Mouse (Mus musculus): ENCODE results near the gene D130052B06Rik.

D130052B06Rik gene

DNA sequence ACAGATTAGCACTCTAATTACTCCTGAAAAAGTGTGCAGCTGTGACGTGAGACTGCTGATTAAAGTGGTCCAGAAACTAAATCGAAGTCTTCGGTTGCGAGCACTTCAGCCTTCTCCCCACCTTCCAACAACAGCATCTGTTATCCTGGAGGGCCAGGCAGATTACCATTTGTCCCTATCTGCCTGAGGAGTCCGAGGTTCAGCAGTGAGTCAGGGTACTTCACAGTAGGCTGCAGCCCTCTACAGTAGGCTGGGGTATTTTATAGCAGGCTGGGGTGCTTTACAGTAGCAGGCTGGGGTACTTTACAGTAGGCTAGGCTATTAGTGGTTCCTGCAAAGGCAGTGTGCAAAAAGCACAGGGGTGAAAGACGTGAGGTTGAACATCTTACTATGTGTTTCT lies 69.3 kb downstream of the D130052B06Rik start:
- no peak for DNase-seq

DNA sequence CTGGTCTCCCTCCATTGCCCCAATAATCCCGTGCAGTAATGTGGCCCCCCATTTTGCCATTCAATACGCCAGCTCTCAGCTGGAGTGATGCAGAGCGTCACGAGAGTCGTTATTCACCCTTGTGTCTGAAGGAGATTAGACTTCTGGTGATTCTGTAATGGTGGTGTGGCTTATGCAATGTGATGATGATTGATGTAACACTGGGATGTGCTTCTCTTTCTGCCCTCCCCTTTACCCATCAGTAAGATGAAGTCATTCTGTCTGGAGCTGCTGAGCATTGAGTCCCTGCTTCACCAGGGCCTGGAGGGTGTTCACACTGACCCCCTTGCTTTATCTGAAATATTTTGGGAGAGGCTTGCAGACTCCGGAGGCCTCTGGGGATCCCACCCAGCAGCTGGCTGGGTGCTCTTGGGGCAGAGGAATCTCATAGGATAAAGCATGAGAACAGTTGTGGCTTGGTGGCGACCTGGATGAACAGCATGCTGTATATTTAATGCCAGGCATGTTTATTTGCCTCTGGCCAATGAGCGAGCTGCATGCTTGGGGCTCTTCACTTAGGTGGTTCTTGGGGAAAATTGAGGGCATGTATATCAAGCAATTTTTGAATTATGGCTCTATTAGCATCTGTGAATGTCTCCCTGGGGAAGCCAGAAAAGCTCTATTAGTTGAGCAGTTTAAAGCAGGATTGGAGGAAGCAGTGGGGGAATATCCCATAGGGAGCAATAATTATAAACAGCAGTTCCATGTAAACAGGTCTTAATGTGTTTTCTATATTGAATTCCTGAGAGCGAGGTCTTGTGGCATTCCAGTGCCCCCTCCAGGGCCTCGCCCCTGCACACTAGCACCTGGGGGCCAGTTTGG lies 71.2 kb downstream of the D130052B06Rik start:
- no peak for DNase-seq
